Mouse (Mus musculus): ENCODE data around the gene R3hdm2.

- no peak for TF ChIP-seq TCF12 (IDR thresholded peaks at IDR 0.05; ENCODE audit: low read depth, low read length)
- no peak for TF ChIP-seq ZKSCAN1 (IDR thresholded peaks at IDR 0.05; ENCODE audit: low read depth, low read length)
- TF ChIP-seq CTCF (IDR thresholded peaks at IDR 0.05 in 2 of 3, conservative IDR thresholded peaks at IDR 0.05 in 1 of 3; ENCODE audit: control insufficient read depth in 1 of 3, insufficient read depth in 1 of 3, low read depth in 2 of 3, low read length in 3 of 3, poor library complexity in 1 of 3, severe bottlenecking in 1 of 3) = no peak
- no peak for TF ChIP-seq MAX (IDR thresholded peaks at IDR 0.05; ENCODE audit: low read length)
- no peak for TF ChIP-seq CHD2 (IDR thresholded peaks at IDR 0.05; ENCODE audit: low read length)
- no peak for TF ChIP-seq RAD21 (IDR thresholded peaks at IDR 0.05; ENCODE audit: low read depth, low read length)
- TF ChIP-seq EP300 (IDR thresholded peaks at IDR 0.05; ENCODE audit: low read depth in 1 of 2, low read length in 2 of 2) = no peak
- TF ChIP-seq SMC3 (IDR thresholded peaks at IDR 0.05; ENCODE audit: low read depth, low read length) = no peak
- no peak for TF ChIP-seq POLR2A (IDR thresholded peaks at IDR 0.05; ENCODE audit: control insufficient read depth in 1 of 2, insufficient read depth in 1 of 2, low read depth in 1 of 2, low read length in 2 of 2, poor library complexity in 1 of 2)
- TF ChIP-seq MXI1 (IDR thresholded peaks at IDR 0.05; ENCODE audit: low read depth, low read length) = no peak
Observed at GRCm38 (mm10) chr10:127413585-127413984, 33.5 kb downstream of the R3hdm2 start.

All from MEL (cell line).